Mouse (Mus musculus) embryonic facial prominence, embryonic 15.5 days (tissue): ENCODE results near the gene Rif1. TPM values are rescaled to one million over a fixed set of nuclear protein-coding genes. Genes with fewer than 3 reads are reported as not detected.

ENCODE experiments used
- polyA plus RNA-seq: library from polyadenylated mRNA; unstranded; fragments of >200 nt; fragmentation: Nextera tagmentation; extraction: Ambion mirVana; gene quantifications from 2 replicates; pipeline ENCODE4 v1.2.1, GENCODE M21; 2015

The Rif1 gene
- polyA plus RNA-seq, 1 experiment from 2014 or later, result 28.9 TPM

Other genes starting within 250 kb of the Rif1 start
- gene Rbm43, start 137.7 kb upstream of the Rif1 start, polyA plus RNA-seq, result 14.7 and 17.0 TPM in 2 replicates
- gene Nmi, start 99.3 kb upstream of the Rif1 start, polyA plus RNA-seq, result 14.2 and 16.0 TPM in 2 replicates
- gene Tnfaip6, start 34.8 kb upstream of the Rif1 start, polyA plus RNA-seq, result 50.4 and 51.4 TPM in 2 replicates